Mouse (Mus musculus) CH12.LX (cell line): ENCODE results near the gene Rbm25.

Source experiments
- CTCF ChIP-seq, 2 experiments: IDR thresholded peaks in 1 of 2; conservative IDR thresholded peaks in 1 of 2; 2 replicates each; pipeline ENCODE4 v1.5.1; 2011 to 2012; ENCODE audit warnings: low read depth in 2 of 2, low read length in 2 of 2, improper control_type of control experiment in 1 of 2, inconsistent platforms in 1 of 2, mild to moderate bottlenecking in 1 of 2, moderate library complexity in 1 of 2
- IRF4 ChIP-seq: IDR thresholded peaks from 2 replicates; pipeline ENCODE4 v1.6.1; 2014; ENCODE audit warnings: low read depth, mild to moderate bottlenecking, inconsistent platforms, low read length, improper control_type of control experiment
- JUND ChIP-seq: conservative IDR thresholded peaks from 2 replicates; pipeline ENCODE4 v1.6.1; 2011; ENCODE audit warnings: low read depth, low read length, improper control_type of control experiment
- KAT2A ChIP-seq: IDR thresholded peaks from 2 replicates; pipeline ENCODE4 v1.6.1; 2012; ENCODE audit warnings: low read length, improper control_type of control experiment, inconsistent platforms; ENCODE audit not compliant: insufficient replicate concordance
- MAX ChIP-seq: IDR thresholded peaks from 2 replicates; pipeline ENCODE4 v1.6.1; 2011; ENCODE audit warnings: low read length, improper control_type of control experiment
- MEF2A ChIP-seq: IDR thresholded peaks from 2 replicates; pipeline ENCODE4 v1.6.1; 2014; ENCODE audit warnings: low read depth, mild to moderate bottlenecking, inconsistent platforms, low read length, improper control_type of control experiment, borderline replicate concordance
- MYC ChIP-seq: IDR thresholded peaks from 2 replicates; pipeline ENCODE4 v1.6.1; 2011; ENCODE audit warnings: low read depth, mild to moderate bottlenecking, improper control_type of control experiment, low read length
- POLR2A ChIP-seq: IDR thresholded peaks from 2 replicates; pipeline ENCODE4 v1.6.1; 2011; ENCODE audit warnings: low read depth, mild to moderate bottlenecking, improper control_type of control experiment, low read length
- RAD21 ChIP-seq: IDR thresholded peaks from 2 replicates; pipeline ENCODE4 v1.6.1; 2011; ENCODE audit warnings: low read depth, mild to moderate bottlenecking, low read length, improper control_type of control experiment, moderate library complexity
- RCOR1 ChIP-seq: conservative IDR thresholded peaks from 2 replicates; pipeline ENCODE4 v1.6.1; 2012; ENCODE audit warnings: low read depth, mild to moderate bottlenecking, inconsistent platforms, low read length, improper control_type of control experiment
- SIN3A ChIP-seq: IDR thresholded peaks from 2 replicates; pipeline ENCODE4 v1.6.1; 2012; ENCODE audit warnings: low read length, improper control_type of control experiment, inconsistent platforms
- TBP ChIP-seq: conservative IDR thresholded peaks from 2 replicates; pipeline ENCODE4 v1.6.1; 2011; ENCODE audit warnings: low read depth, low read length, improper control_type of control experiment
- USF2 ChIP-seq: conservative IDR thresholded peaks from 2 replicates; pipeline ENCODE4 v1.6.1; 2011; ENCODE audit warnings: low read depth, low read length, improper control_type of control experiment
- ZKSCAN1 ChIP-seq: IDR thresholded peaks from 2 replicates; pipeline ENCODE4 v1.6.1; 2012; ENCODE audit warnings: low read depth, inconsistent platforms, low read length, improper control_type of control experiment, borderline replicate concordance

DNA sequence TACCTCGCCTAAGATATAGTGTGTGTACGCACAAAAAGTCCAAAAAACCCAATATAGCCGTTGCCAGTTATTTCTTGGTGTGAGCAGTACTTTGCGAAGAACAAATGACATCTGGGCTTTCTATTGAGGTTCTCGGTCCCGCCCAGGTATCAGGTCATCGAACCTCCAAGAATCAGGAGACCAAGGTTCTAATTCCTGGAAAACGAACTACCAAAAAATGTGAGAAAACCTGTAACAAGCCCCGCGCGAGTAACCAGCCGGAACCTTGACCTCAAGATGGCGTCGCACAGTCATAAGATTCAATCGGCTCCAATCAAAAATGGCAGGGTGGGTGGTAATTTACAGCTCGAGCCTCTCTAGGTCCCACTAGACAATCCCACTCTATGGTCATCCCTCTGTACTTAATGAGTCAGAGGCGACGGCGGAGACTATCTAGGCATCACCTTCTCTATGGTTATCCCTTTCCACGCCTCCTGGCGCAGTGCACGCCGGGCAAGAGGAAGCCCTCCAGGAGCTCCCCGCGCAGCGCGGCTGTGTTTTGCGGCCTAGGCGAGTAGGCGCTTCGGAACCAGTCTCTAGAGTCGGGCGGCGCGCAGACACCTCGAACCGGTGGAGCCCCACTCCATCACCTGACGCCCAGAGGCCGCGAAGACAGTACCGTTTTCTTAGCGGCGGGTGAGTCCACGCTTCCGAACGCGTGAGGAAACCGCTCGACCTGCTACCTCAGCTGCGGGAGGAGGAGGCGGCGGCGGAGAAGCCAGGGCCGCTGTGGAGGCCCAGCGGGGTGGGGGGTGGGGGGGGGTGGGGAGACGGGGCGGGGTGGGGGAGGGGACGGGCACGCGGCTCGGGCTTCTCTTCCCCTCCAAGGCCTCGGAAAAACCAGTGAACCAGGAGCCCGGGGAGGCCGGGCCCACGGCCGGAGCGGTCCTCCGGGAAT lies 975 bp downstream of the Rbm25 start:
- TF ChIP-seq RAD21, result no peak
- TF ChIP-seq MYC, result peak; percentile 95
- peak; percentile 95 for TF ChIP-seq TBP
- TF ChIP-seq CTCF (conservative IDR thresholded peaks at IDR 0.05 in 1 of 2, IDR thresholded peaks at IDR 0.05 in 1 of 2; ENCODE audit: low read depth in 2 of 2, low read length in 2 of 2), result no peak
- TF ChIP-seq MEF2A, result peak; percentile 79
- TF ChIP-seq RCOR1, result 0 out of 2 replicates have a peak, but pooled peaks have one; percentile 15
- no peak for TF ChIP-seq USF2
- TF ChIP-seq MAX, result peak; percentile 91
- peak; percentile 92 for TF ChIP-seq KAT2A
- peak; percentile 96 for TF ChIP-seq POLR2A
- TF ChIP-seq SIN3A, result peak; percentile 91
- peak; percentile 78 for TF ChIP-seq IRF4
- TF ChIP-seq JUND, result peak; percentile 74; the same call in 1 of the 2 replicates
- no peak; the same call in 1 of the 2 replicates for TF ChIP-seq ZKSCAN1
